Mouse (Mus musculus): ENCODE measurements at regions not wholly inside any gene's neighbourhood (a gene's known extent, or its start where the extent isn't known, plus 50 kb on each side); places are given as distances from the start of the nearest gene placed in this dataset.
A peak's percentile ranks its signal among the peaks of the same experiment; 100 is the strongest.

DNA sequence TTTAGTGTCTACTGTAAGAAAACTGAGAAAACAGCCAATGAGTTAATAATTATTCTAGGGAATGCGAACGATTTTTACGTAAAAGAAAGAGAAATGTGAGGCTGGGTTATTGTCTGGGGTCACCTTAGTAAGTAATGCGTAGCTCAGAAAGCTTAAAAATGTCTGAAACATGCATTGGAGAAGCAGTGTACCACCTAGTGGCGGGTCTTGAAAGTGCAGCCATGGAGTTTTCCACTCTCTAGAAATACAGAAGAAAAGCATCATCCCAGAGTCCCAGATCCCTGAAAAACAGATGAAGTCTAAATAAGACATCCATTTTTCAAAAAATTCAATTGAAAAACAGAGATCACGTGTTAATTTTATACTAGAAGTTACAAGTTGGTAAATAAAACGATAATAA is 67.0 kb upstream of the Pkn2 start:
- TF ChIP-seq CTCF (IDR thresholded peaks at IDR 0.05; ENCODE audit: low read depth, low read length) (peak; percentile 37), POLR2A (IDR thresholded peaks at IDR 0.05; ENCODE audit: extremely low read depth, insufficient read depth, low read length) (no peak)

Measured in liver, adult 2 months (tissue).